Mouse (Mus musculus) ES-Bruce4 (cell line): ENCODE measurements around the gene Pgrmc1.

ENCODE experiments used
- CTCF ChIP-seq: IDR thresholded peaks from one replicate; pipeline ENCODE4 v1.8.1; 2011; ENCODE audit warnings: low read depth, low read length
- EP300 ChIP-seq: IDR thresholded peaks from 2 replicates; pipeline ENCODE4 v1.6.1; 2011; ENCODE audit warnings: low read depth, low read length; ENCODE audit not compliant: insufficient read depth
- POLR2A ChIP-seq: IDR thresholded peaks from one replicate; pipeline ENCODE4 v1.8.1; 2011; ENCODE audit warnings: low read length; ENCODE audit not compliant: insufficient read depth

- no peak for TF ChIP-seq CTCF
- no peak for TF ChIP-seq POLR2A
- no peak for TF ChIP-seq EP300
Measured at GRCm38 (mm10) chrX:36609117-36609516, 11.1 kb downstream of the Pgrmc1 start.
